In the genomic region with DNA sequence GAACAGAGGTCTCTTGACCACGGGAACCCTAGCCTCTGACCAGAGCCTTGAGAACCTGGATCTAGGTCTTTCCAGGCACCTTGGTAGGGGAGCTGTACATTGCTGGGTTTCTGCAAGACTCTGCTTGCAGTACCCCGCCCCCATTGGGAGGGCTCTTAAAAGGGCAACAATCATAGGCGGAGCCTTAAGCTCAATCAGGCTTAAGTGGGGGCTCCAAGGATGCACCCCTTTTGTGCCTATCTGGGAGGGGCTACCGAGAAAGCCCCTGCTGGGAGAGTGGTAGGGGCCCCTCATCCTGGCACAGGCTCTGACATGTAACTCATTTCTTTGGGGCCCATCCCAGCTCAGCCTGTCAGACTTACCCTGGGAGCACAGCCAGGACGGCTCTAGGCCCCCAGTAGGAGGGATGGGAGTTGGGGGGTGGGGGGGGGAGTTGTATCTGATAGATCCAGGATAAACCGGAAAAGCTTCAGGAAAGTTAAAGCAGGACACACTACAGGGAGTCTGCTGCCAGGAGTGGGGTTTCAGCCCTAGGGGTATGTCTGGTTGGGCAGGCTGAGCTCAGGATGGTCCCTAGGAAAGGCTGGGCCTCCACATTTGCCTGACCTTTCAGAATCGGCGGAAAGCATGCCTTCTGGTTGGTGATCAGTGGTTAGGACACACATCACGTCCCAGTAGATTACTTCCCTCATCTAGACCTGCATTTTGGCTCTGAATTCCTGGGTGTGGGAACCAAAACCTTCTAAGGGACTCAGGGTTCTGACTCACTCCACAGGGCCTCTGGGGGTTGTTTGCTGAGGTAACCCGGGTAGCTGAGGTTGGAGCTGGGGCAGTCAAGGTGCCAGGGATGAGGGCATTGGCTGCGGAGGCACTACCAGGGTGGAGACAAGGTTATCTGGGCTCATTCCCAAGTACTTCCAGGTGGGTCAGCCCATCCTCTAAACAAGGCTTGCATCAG, we compare ENCODE assay signal across 9 mouse cellular contexts. TPM values are rescaled to one million over a fixed set of nuclear protein-coding genes. Genes with fewer than 3 reads are reported as not detected.
DNase-seq lines count a peak whose midpoint lies in the region; ATAC-seq lines count a peak whose summit lies in the region.
"Had no signal": no experiment of that assay in that cellular context is flagged by ENCODE, and none has a peak within 500 bp of the region (broad histone marks: within the 10 kb centered on the region; RNA-seq: fewer than 3 reads in every experiment).

No protein-coding gene starts in this region.

- peak overlapping the region; percentile 56 for H3K4me2 ChIP-seq in hindbrain, embryonic 14.5 days (replicated peaks)
- peak overlapping the region; percentile 34 for H3K4me2 ChIP-seq in limb, embryonic 12.5 days
- peak overlapping the region; percentile 51 for H3K4me2 ChIP-seq in midbrain, embryonic 14.5 days (ENCODE audit: low read length)

- H3K36me3 ChIP-seq in forebrain, embryonic 10.5 days (replicated peaks) = peaks cover 50% of the 10 kb centered on the region
- peaks cover 41% of the 10 kb centered on the region for H3K36me3 ChIP-seq in hindbrain, embryonic 14.5 days (replicated peaks; ENCODE audit: control insufficient read depth, insufficient read depth)
- peaks cover 43% of the 10 kb centered on the region for H3K36me3 ChIP-seq in limb, embryonic 12.5 days
- H3K36me3 ChIP-seq in midbrain, embryonic 14.5 days (ENCODE audit: control insufficient read depth, insufficient read depth, low read length) = peaks cover 44% of the 10 kb centered on the region

- peak overlapping the region; percentile 78 for H3K27ac ChIP-seq in forebrain, embryonic 10.5 days
- peak overlapping the region; percentile 63 for H3K27ac ChIP-seq in hindbrain, embryonic 14.5 days
- peak overlapping the region; percentile 50; the same call in 1 of the 2 replicates for H3K27ac ChIP-seq in limb, embryonic 12.5 days
- H3K27ac ChIP-seq in midbrain, embryonic 14.5 days (replicated peaks; ENCODE audit: low read depth, low read length) = peak overlapping the region; percentile 47

- peak overlapping the region; percentile 49 for H3K9ac ChIP-seq in hindbrain, embryonic 14.5 days
- H3K9ac ChIP-seq in limb, embryonic 12.5 days (replicated peaks) = 0 out of 2 replicates have a peak overlapping the region, but pooled peaks have one; percentile 18
- no peak overlapping the region; the same call in 1 of the 2 replicates for H3K9ac ChIP-seq in midbrain, embryonic 14.5 days (replicated peaks; ENCODE audit: low read length)

- peaks cover 47% of the 10 kb centered on the region for H3K4me1 ChIP-seq in forebrain, embryonic 10.5 days
- peaks cover 34% of the 10 kb centered on the region for H3K4me1 ChIP-seq in hindbrain, embryonic 14.5 days (replicated peaks; ENCODE audit: control insufficient read depth, insufficient read depth, low read length)
- H3K4me1 ChIP-seq in limb, embryonic 12.5 days (replicated peaks) = peaks cover 12% of the 10 kb centered on the region
- H3K4me1 ChIP-seq in midbrain, embryonic 14.5 days (ENCODE audit: control insufficient read depth, insufficient read depth, low read length) = peaks cover 22% of the 10 kb centered on the region

- H3K9me3 ChIP-seq in forebrain, embryonic 10.5 days = no peaks in the 10 kb centered on the region
- H3K9me3 ChIP-seq in hindbrain, embryonic 14.5 days (ENCODE audit: control insufficient read depth, low read length) = no peaks in the 10 kb centered on the region
- H3K9me3 ChIP-seq in limb, embryonic 12.5 days = no peaks in the 10 kb centered on the region
- no peaks in the 10 kb centered on the region for H3K9me3 ChIP-seq in midbrain, embryonic 14.5 days (ENCODE audit: control insufficient read depth, low read length)

- H3K27me3 ChIP-seq in forebrain, embryonic 10.5 days (ENCODE audit: poor library complexity, severe bottlenecking) = no peaks in the 10 kb centered on the region
- no peaks in the 10 kb centered on the region for H3K27me3 ChIP-seq in hindbrain, embryonic 14.5 days (ENCODE audit: control insufficient read depth, insufficient read depth, low read length)
- no peaks in the 10 kb centered on the region for H3K27me3 ChIP-seq in limb, embryonic 12.5 days
- no peaks in the 10 kb centered on the region for H3K27me3 ChIP-seq in midbrain, embryonic 14.5 days (ENCODE audit: control insufficient read depth, insufficient read depth, low read length)

- WGBS in forebrain, embryonic 10.5 days = 24% methylated on average over 11 of the region's 11 CpGs
- WGBS in hindbrain, embryonic 14.5 days = 18% methylated on average over 11 of the region's 11 CpGs
- WGBS in limb, embryonic 12.5 days = 25% methylated on average over 11 of the region's 11 CpGs
- 17% methylated on average over 11 of the region's 11 CpGs for WGBS in midbrain, embryonic 14.5 days

- H3K4me3 ChIP-seq in forebrain, embryonic 10.5 days = peak overlapping the region; percentile 30; the same call in 1 of the 2 replicates
- peak overlapping the region; percentile 15; the same call in 1 of the 2 replicates for H3K4me3 ChIP-seq in hindbrain, embryonic 14.5 days (replicated peaks; ENCODE audit: low read length)
- H3K4me3 ChIP-seq in limb, embryonic 12.5 days (replicated peaks) = no peak overlapping the region
- peak overlapping the region; percentile 10; the same call in 1 of the 2 replicates for H3K4me3 ChIP-seq in midbrain, embryonic 14.5 days (replicated peaks; ENCODE audit: low read depth, low read length)

- DNase-seq in embryo, embryonic 10 days (ENCODE audit: low spot score) = peak; percentile 57
- DNase-seq in embryo, embryonic 9.5 days (ENCODE audit: extremely low spot score) = no peak
- DNase-seq in adrenal gland, postnatal 14 days = peak; percentile 59
- peak; percentile 38 for DNase-seq in forebrain, embryonic 10.5 days (ENCODE audit: extremely low spot score, low spot score)
- DNase-seq in hindbrain, embryonic 14.5 days (ENCODE audit: low spot score) = peak; percentile 75
- DNase-seq in midbrain, embryonic 14.5 days = peak; percentile 88
- peak; percentile 50 for DNase-seq in thymus, postnatal 25 days

- peak; percentile 85 for ATAC-seq in hindbrain, embryonic 14.5 days (ENCODE audit: low FRiP score)
- peak; percentile 64 for ATAC-seq in limb, embryonic 12.5 days (ENCODE audit: insufficient number of reproducible peaks, insufficient read depth, low FRiP score, low TSS enrichment, low read depth)
- ATAC-seq in midbrain, embryonic 14.5 days (ENCODE audit: low FRiP score, low TSS enrichment) = peak; percentile 79

RNA-seq across cellular contexts. Expression of a gene that starts 8.8 kb away (rescaled TPM):
- 8.7 and 11.0 TPM in 2 replicates for total RNA-seq in adrenal gland, postnatal 14 days (2021)
- polyA plus RNA-seq in forebrain, embryonic 10.5 days (2016; fragmentation: Nextera tagmentation; extraction: Ambion mirVana) = 32.1 and 35.1 TPM in 2 replicates
- polyA plus RNA-seq in hindbrain, embryonic 14.5 days (2014; fragmentation: Nextera tagmentation; extraction: Ambion mirVana) = 39.4 and 49.7 TPM in 2 replicates
- 4.4 and 6.3 TPM in 2 replicates for polyA plus RNA-seq in limb, embryonic 12.5 days (2016; fragmentation: Nextera tagmentation; extraction: Ambion mirVana)
- 49.5 and 59.4 TPM in 2 replicates for polyA plus RNA-seq in midbrain, embryonic 14.5 days (2014; fragmentation: Nextera tagmentation; extraction: Ambion mirVana)

RNA-seq across cellular contexts. Expression of a gene that starts 20.9 kb away (rescaled TPM):
- 144 and 167 TPM in 2 replicates for total RNA-seq in adrenal gland, postnatal 14 days (2021)
- polyA plus RNA-seq in forebrain, embryonic 10.5 days (2016; fragmentation: Nextera tagmentation; extraction: Ambion mirVana) = 160 and 167 TPM in 2 replicates
- polyA plus RNA-seq in hindbrain, embryonic 14.5 days (2014; fragmentation: Nextera tagmentation; extraction: Ambion mirVana) = 207 and 222 TPM in 2 replicates
- polyA plus RNA-seq in limb, embryonic 12.5 days (2016; fragmentation: Nextera tagmentation; extraction: Ambion mirVana) = 119 and 127 TPM in 2 replicates
- 205 and 217 TPM in 2 replicates for polyA plus RNA-seq in midbrain, embryonic 14.5 days (2014; fragmentation: Nextera tagmentation; extraction: Ambion mirVana)

RNA-seq across cellular contexts. Expression of a gene that starts 40.5 kb away (rescaled TPM):
- 4.1 and 5.3 TPM in 2 replicates for total RNA-seq in adrenal gland, postnatal 14 days (2021)
- polyA plus RNA-seq in forebrain, embryonic 10.5 days (2016; fragmentation: Nextera tagmentation; extraction: Ambion mirVana) = 115 and 117 TPM in 2 replicates
- polyA plus RNA-seq in hindbrain, embryonic 14.5 days (2014; fragmentation: Nextera tagmentation; extraction: Ambion mirVana) = 5.6 and 9.6 TPM in 2 replicates
- polyA plus RNA-seq in limb, embryonic 12.5 days (2016; fragmentation: Nextera tagmentation; extraction: Ambion mirVana) = 78.1 and 83.5 TPM in 2 replicates
- polyA plus RNA-seq in midbrain, embryonic 14.5 days (2014; fragmentation: Nextera tagmentation; extraction: Ambion mirVana) = 7.4 and 12.4 TPM in 2 replicates

RNA-seq across cellular contexts. Expression of a gene that starts 59.4 kb away (rescaled TPM):
- not detected in 2 replicates for total RNA-seq in adrenal gland, postnatal 14 days (2021)
- polyA plus RNA-seq in forebrain, embryonic 10.5 days (2016; fragmentation: Nextera tagmentation; extraction: Ambion mirVana) = not detected in 2 replicates
- 0.16 and 0.31 TPM in 2 replicates for polyA plus RNA-seq in hindbrain, embryonic 14.5 days (2014; fragmentation: Nextera tagmentation; extraction: Ambion mirVana)
- polyA plus RNA-seq in limb, embryonic 12.5 days (2016; fragmentation: Nextera tagmentation; extraction: Ambion mirVana) = not detected in 2 replicates
- not detected in 2 replicates for polyA plus RNA-seq in midbrain, embryonic 14.5 days (2014; fragmentation: Nextera tagmentation; extraction: Ambion mirVana)
- polyA plus RNA-seq: large intestine, adult 2 months had no signal
